Mouse (Mus musculus) forebrain, embryonic 14.5 days (tissue): ENCODE data around the gene Prkce. TPM values are rescaled to one million over a fixed set of nuclear protein-coding genes. Genes with fewer than 3 reads are reported as not detected.

Experiments used
- ATAC-seq: fragments of 200-750 bp; cut with Nextera tagmentation; 2 replicates; pipeline ENCODE4 v1.8.0; 2017; ENCODE audit warnings: mild to moderate bottlenecking, moderate library complexity
- DNase-seq: peaks from one replicate; pipeline ENCODE4 v3.0.0-alpha.2; 2015; ENCODE audit warnings: low spot score
- H3K27ac ChIP-seq: fragments of 300-500 bp; sonication (generic); 2 replicates; pipeline ENCODE4 v1.5.1; 2014; ENCODE audit warnings: low read depth, mild to moderate bottlenecking, control low read depth, low read length, moderate library complexity
- H3K27me3 ChIP-seq: fragments of 300-500 bp; sonication (generic); replicated peaks from 2 replicates; pipeline ENCODE4 v1.6.1; 2014; ENCODE audit warnings: low read length, control low read depth, mixed read lengths; ENCODE audit not compliant: control insufficient read depth, insufficient read depth
- H3K36me3 ChIP-seq: fragments of 300-500 bp; sonication (generic); 2 replicates; pipeline ENCODE4 v1.6.1; 2014; ENCODE audit warnings: low read length, control low read depth; ENCODE audit not compliant: control insufficient read depth, insufficient read depth
- H3K4me1 ChIP-seq: fragments of 300-500 bp; sonication (generic); 2 replicates; pipeline ENCODE4 v1.6.1; 2014; ENCODE audit warnings: antibody characterized with exemption, low read length, control low read depth; ENCODE audit not compliant: control insufficient read depth, insufficient read depth
- H3K4me2 ChIP-seq: fragments of 300-500 bp; sonication (generic); 2 replicates; pipeline ENCODE4 v1.6.1; 2014; ENCODE audit warnings: mild to moderate bottlenecking, control low read depth, low read length
- H3K4me3 ChIP-seq: fragments of 300-500 bp; sonication (generic); 2 replicates; pipeline ENCODE4 v1.5.1; 2014; ENCODE audit warnings: low read depth, low read length, control low read depth
- H3K9ac ChIP-seq: fragments of 300-500 bp; sonication (generic); 2 replicates; pipeline ENCODE4 v1.6.1; 2014; ENCODE audit warnings: mild to moderate bottlenecking, low read length, control low read depth, moderate library complexity
- H3K9me3 ChIP-seq: fragments of 300-500 bp; sonication (generic); replicated peaks from 2 replicates; pipeline ENCODE4 v1.6.1; 2016; ENCODE audit warnings: low read length, control low read depth, mixed read lengths; ENCODE audit not compliant: control insufficient read depth
- WGBS: fragments of 180-500 bp; shearing (Covaris S2); extraction: QIAGEN DNeasy Blood & Tissue Kit; methylation state at CpG from one replicate; pipeline ENCODE4 v1.1.7; 2014; 5-methylcytosine and 5-hydroxymethylcytosine counted together
- polyA plus RNA-seq: library from polyadenylated mRNA; unstranded; fragments of >200 nt; fragmentation: Nextera tagmentation; extraction: Ambion mirVana; gene quantifications from 2 replicates; pipeline ENCODE4 v1.2.1, GENCODE M21; 2014

Prkce gene
- polyA plus RNA-seq, 1 experiment from 2014 or later = 16.9 TPM

GRCm38 (mm10) chr17:86592991-86593586 lies 425.5 kb downstream of the Prkce start:
- Histone ChIP-seq H3K9me3 (no peaks in the 10 kb centered on the region), H3K36me3 (no peaks in the 10 kb centered on the region), H3K9ac (no peak overlapping the region), H3K4me2 (no peak overlapping the region), H3K4me1 (no peaks in the 10 kb centered on the region), H3K4me3 (no peak overlapping the region), H3K27me3 (no peaks in the 10 kb centered on the region), H3K27ac (no peak overlapping the region)
- no peak for ATAC-seq
- whole genome bisulfite sequencing = 74% methylated on average over 6 of the region's 6 CpGs
- no peak for DNase-seq

GRCm38 (mm10) chr17:86595526-86595925 lies 427.9 kb downstream of the Prkce start:
- no peaks in the 10 kb centered on the region for H3K9me3 ChIP-seq
- ATAC-seq = no peak
- no peak for DNase-seq
- no peak overlapping the region for H3K4me3 ChIP-seq
- H3K36me3 ChIP-seq = no peaks in the 10 kb centered on the region
- no peaks in the 10 kb centered on the region for H3K4me1 ChIP-seq
- no peak overlapping the region for H3K9ac ChIP-seq
- WGBS = 81% methylated on average over 9 of the region's 9 CpGs
- no peaks in the 10 kb centered on the region for H3K27me3 ChIP-seq
- no peak overlapping the region for H3K4me2 ChIP-seq
- H3K27ac ChIP-seq = no peak overlapping the region

GRCm38 (mm10) chr17:86601116-86601515 lies 433.5 kb downstream of the Prkce start:
- Histone ChIP-seq H3K27me3 (no peaks in the 10 kb centered on the region), H3K4me1 (no peaks in the 10 kb centered on the region), H3K4me2 (no peak overlapping the region), H3K36me3 (no peaks in the 10 kb centered on the region), H3K4me3 (no peak overlapping the region), H3K9ac (no peak overlapping the region), H3K9me3 (no peaks in the 10 kb centered on the region), H3K27ac (no peak overlapping the region)
- WGBS = 90% methylated on average over 6 of the region's 6 CpGs
- no peak for ATAC-seq
- DNase-seq = no peak

GRCm38 (mm10) chr17:86601901-86602300 lies 434.3 kb downstream of the Prkce start:
- DNase-seq (peak; percentile 12), ATAC-seq (no peak)
- Histone ChIP-seq H3K9ac (no peak overlapping the region), H3K27ac (no peak overlapping the region), H3K9me3 (no peaks in the 10 kb centered on the region), H3K4me2 (no peak overlapping the region), H3K4me3 (no peak overlapping the region), H3K36me3 (no peaks in the 10 kb centered on the region), H3K27me3 (no peaks in the 10 kb centered on the region), H3K4me1 (no peaks in the 10 kb centered on the region)
- 83% methylated on average over 2 of the region's 2 CpGs for WGBS

- 90% methylated on average over 5 of the region's 5 CpGs for WGBS
- DNase-seq (no peak), ATAC-seq (no peak)
- Histone ChIP-seq H3K4me1 (no peaks in the 10 kb centered on the region), H3K27ac (no peak overlapping the region), H3K9ac (no peak overlapping the region), H3K9me3 (no peaks in the 10 kb centered on the region), H3K27me3 (no peaks in the 10 kb centered on the region), H3K4me2 (no peak overlapping the region), H3K4me3 (no peak overlapping the region), H3K36me3 (no peaks in the 10 kb centered on the region)
These were observed 436.4 kb downstream of the Prkce start for GRCm38 (mm10) chr17:86603848-86604444.

- H3K27ac ChIP-seq = no peak overlapping the region
- 93% methylated on average over 4 of the region's 4 CpGs for WGBS
- no peak overlapping the region for H3K9ac ChIP-seq
- ATAC-seq (no peak), DNase-seq (no peak)
- H3K4me2 ChIP-seq = no peak overlapping the region
- H3K4me3 ChIP-seq = no peak overlapping the region
- no peaks in the 10 kb centered on the region for H3K9me3 ChIP-seq
- H3K27me3 ChIP-seq = no peaks in the 10 kb centered on the region
- no peaks in the 10 kb centered on the region for H3K4me1 ChIP-seq
- H3K36me3 ChIP-seq = no peaks in the 10 kb centered on the region
These were observed 440.4 kb downstream of the Prkce start for GRCm38 (mm10) chr17:86607981-86608380.

- Histone ChIP-seq H3K4me3 (no peak overlapping the region), H3K4me2 (no peak overlapping the region), H3K36me3 (no peaks in the 10 kb centered on the region), H3K9me3 (no peaks in the 10 kb centered on the region), H3K27ac (no peak overlapping the region), H3K27me3 (no peaks in the 10 kb centered on the region), H3K9ac (no peak overlapping the region), H3K4me1 (no peaks in the 10 kb centered on the region)
- ATAC-seq (no peak), DNase-seq (no peak)
- 81% methylated on average over 8 of the region's 8 CpGs for WGBS
These were observed 442.8 kb downstream of the Prkce start for GRCm38 (mm10) chr17:86610271-86610969.

GRCm38 (mm10) chr17:86611772-86612171 lies 444.2 kb downstream of the Prkce start:
- H3K27ac ChIP-seq = no peak overlapping the region
- no peak overlapping the region for H3K4me2 ChIP-seq
- H3K4me3 ChIP-seq = no peak overlapping the region
- DNase-seq (no peak), ATAC-seq (no peak)
- H3K27me3 ChIP-seq = no peaks in the 10 kb centered on the region
- H3K4me1 ChIP-seq = no peaks in the 10 kb centered on the region
- no peaks in the 10 kb centered on the region for H3K9me3 ChIP-seq
- H3K9ac ChIP-seq = no peak overlapping the region
- no peaks in the 10 kb centered on the region for H3K36me3 ChIP-seq
- 54% methylated on average over 5 of the region's 5 CpGs for WGBS
